Mouse (Mus musculus) adrenal gland, adult (tissue): ENCODE data around the gene Dpp7.

ENCODE experiments used
- DNase-seq, 2 experiments: peaks; one replicate each; pipeline ENCODE4 v3.0.0; 2022 to 2023; ENCODE audit warnings: low spot score in 1 of 2; ENCODE audit not compliant: inconsistent age in 2 of 2

Dpp7 gene

DNA sequence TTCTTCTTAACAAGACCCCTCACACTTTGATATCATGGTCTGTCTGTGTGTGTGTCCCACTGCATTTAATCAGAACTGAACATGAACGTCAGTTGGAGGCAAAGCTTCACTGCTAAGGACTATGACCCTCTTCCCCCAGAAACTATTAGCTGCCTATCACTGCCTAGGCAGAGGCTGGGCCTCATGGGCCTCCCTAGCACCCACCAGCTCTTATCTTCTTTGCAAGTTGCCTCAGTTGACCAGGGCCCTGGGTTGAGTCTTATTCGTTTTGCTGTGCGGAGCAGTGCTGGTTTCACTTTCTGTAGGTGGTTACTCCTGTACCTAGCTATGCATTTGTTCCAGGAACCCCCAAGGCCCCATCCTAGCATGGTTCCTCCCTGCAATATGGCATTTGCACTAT lies 13.8 kb upstream of the Dpp7 start:
- DNase-seq = no peak

DNA sequence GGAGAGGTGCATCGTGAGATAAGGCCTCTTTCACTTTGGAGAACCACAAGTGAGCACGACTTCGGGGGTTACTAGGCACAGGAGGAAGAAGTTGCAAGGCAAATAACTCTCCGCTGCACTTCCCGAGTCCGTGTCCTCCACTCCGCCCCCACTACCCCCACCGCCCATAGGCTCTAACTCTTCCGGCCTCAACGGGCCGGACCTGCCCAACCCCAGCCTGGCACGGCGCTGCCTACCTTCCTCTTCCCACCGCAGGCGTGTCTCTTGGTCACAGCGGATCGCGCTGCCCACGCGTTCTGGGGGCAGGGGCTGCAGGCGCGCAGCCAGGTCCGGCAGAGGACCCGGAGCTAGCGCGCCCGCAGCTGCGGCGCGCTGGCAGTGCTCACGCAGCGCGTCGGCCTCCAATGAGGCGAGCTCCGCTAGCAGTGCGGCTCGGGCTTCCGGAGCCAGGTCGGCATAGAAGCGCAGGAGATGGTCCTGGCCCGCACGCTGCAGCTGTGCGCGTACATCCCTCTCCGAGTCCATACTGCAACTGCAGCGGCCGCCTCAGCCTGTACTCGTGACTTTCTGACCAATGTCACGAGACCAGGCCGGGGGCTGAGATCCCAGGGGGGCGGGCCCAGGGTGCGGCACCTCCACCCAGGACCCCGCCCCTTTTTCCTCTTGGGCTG lies 9.1 kb upstream of the Dpp7 start, which contains the start of gene Uap1l1:
Gene Uap1l1 (minus strand): TSS at position 592 of the 671 bp plus-strand sequence.
- peak; percentile 87 to 91 for DNase-seq

DNA sequence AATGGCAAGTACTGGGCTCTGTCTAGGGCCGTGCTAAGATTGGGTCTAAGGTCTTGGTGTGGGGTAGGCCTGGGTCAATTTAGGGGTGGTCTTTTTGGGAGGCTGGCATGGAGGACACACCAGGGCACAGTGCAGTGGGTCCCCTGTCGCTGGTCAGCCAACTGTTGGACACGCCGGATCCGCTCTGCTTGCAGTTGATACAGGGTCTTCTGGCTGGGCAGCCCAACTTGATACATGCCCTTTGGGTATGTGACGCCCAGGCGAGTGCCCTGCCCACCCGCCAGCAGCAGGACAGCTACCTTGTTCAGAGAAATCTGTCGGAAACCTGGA lies 8.6 kb upstream of the Dpp7 start:
- peak in 1 of 2 experiments; percentile 28 for DNase-seq

DNA sequence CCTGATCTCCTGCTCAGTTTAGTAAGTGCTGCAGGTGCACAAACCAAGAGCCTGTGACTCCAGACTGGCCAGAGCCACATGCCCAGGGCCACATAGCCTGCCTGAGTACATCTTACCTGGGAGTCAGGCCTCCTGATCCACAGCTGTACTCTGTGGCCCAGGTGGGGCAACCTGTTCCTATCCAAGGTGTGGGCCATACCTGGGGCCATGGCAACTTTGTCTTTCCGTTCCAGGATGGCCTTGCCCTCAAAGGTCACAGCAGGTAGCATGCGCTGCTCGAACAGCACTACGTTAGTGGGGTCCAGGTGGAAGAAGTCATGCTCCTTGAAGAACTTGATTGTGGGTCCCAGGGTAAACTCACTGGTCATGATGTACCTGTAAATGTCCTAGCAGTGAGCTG lies 8.2 kb upstream of the Dpp7 start:
- no peak for DNase-seq

DNA sequence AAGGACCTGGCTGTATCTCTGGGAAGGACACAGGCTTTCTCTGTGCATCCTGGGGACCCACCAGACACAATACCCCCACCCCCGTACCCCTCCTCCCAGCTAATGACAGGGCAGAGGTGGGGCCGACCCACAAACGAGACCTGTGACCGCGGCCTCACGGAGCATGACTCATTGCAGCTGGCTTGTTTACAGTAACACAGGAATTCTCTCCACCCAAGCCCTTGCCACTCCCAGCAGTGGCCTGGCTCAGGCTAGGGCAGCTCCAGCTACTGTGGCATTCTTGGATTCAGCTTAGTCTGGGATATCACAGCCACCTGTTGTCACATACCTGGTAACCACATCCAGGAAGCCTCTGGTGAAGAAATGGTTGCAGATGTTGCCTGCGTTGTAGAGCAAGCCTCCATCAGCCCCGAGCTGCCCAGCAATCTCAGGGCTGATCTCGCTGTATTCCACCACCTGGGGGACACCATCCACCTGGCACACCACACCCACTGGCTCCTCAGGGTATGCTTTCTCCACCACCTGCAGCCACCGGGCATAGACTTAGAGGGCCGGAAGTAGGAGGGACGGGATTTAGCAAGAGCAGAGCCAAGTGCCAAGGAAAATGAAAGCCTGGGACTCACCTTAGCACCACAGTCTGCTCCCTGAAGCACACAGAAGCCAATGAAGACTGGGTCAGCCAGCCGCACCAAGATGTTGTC lies 7.5 kb upstream of the Dpp7 start:
- DNase-seq = peak; percentile 29 to 66

DNA sequence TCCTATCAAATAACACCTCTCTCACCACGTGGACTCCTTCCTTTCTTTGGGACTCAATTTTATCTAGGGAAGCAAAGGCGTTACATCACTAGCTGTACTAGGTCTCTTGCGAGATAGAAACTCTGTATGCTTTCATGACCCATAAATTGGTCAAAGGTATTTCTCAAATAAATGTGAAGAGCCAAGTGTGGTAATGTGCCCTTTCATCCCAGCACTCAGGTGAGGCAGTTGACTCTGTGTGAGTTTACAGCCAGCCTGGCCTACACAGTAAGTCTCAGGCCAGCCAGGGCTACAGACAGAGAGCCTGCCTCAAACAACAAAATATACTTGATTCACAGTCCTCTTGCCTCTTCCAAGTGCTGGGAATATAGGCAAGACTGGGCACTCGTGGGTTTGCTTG lies 3.7 kb upstream of the Dpp7 start:
- no peak for DNase-seq

DNA sequence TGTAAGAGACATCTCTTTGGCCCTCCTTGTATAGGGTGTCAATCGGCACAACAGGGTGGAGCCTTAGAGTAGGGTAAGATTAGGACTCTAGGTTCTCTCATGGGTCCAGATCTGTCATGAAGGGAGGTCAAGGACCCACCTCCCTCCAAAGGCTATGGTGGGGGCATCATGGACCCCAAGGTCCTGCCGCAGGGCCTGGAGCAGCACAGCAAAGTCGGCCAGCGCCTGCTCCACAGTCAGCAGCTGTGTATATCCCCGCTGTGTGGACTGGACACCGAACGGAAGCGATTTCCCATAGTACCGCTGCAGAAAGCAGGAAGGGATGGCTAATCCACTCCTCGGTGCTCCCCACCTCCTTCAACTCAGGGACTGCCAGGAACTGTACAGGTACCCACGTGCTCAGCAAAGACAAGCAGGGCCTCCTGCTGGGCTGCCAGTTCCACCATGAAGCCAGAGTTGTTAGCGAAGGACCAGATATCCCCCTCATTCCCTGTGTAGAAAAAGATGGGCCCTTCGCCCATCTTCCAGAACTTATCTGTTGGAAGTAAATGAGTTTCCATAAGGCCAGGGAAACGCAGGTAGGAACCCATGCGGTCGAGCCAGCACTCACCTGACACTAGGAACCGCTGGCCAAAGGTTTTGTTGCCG lies 616 bp downstream of the Dpp7 start:
- peak in 1 of 2 experiments; percentile 39 for DNase-seq

DNA sequence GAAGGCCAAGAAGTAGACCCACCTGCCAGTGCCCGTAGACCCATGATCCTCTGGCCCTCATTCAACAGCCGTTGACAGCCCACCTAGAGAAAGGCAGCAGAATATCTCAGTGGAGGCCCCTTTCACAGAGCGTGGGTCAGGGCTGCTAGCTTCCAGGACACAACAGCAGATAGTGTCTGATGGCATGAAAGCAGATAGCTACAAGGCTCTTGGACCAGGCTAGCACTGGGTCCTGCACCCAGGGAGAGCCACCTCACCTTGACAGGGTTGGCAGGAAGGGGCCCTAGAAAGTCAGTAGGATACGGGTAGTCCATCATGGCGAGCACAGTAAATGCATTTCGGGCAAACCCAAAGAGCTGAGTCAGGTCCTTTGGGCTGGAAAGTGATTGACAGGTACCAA lies 1.9 kb downstream of the Dpp7 start:
- DNase-seq = no peak

DNA sequence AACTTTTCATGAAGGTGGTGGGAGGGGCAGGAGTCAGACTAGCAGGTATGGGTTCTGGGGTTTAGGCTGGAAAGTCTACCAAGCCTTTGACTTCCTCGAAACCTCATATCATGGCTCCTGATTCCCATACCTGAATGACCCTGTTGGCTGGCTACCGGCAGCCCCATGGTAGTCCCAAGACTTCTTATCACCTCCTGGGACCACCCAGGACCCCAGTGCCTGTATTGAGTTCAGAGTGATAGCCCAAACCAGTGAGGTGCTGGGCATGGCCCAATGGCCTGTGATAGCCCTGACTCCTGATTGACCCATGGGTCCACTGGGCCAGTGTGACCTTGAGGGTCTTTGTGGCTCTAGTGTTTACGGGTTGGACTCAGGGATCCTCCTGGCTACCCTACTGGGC lies 5.5 kb downstream of the Dpp7 start:
- no peak for DNase-seq

DNA sequence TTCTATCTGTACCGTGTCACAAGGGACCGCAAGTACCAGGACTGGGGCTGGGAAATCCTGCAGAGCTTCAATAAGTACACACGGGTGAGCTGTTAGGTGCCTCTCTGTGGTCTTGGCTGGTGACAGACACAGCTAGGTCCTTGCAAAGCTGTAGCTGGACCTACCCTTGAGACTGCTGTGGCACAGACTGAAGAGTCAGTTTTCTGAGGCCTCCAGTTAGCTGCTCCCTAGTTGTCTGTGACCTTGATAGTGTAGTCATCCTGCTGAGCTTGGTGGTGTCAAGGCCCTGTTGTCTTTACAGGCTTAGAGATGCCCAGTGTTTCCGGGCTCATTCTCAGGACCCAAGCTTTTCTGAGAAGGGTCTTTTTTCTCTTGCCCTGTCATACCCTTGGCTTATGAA lies 6.7 kb downstream of the Dpp7 start:
- DNase-seq = peak; percentile 70 to 86

DNA sequence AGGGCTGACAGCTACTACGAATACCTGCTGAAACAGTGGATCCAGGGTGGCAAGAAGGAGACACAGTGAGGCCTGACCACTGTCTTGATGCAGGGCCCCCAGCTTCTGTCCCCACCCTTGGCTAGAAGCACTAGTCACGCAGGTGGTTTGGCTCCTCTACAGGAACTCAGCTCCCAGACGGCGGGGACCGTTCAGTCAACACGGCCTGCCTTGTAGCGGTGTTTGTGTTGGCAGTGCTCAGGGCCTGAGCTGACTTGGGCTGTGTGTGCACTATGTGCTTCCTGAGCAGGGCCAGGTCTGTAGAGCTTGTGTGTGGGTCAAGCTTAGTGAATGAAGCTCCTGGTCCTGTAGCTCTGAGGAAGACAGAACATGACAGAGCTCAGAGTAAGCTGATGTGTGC lies 8.0 kb downstream of the Dpp7 start:
- no peak for DNase-seq

DNA sequence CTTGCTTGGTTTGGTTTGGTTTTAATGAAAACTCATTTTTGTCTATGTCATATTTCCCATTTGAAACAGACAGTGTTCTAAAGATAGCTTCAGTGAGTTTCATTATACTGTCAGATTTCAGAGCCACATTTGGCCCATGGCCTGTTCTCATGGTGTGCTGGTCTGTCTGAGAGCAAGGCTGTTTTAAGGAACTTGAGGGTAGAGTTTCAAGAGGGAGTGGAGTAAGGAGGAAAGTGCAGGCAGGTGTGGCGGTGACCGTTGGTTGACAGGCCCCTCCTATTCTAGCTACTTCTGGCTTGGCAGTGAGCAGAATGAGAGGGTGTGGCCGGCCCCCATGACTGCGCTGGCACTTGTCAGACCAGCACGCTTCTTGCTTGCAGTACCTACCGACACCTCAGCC lies 17.9 kb downstream of the Dpp7 start:
- no peak for DNase-seq

DNA sequence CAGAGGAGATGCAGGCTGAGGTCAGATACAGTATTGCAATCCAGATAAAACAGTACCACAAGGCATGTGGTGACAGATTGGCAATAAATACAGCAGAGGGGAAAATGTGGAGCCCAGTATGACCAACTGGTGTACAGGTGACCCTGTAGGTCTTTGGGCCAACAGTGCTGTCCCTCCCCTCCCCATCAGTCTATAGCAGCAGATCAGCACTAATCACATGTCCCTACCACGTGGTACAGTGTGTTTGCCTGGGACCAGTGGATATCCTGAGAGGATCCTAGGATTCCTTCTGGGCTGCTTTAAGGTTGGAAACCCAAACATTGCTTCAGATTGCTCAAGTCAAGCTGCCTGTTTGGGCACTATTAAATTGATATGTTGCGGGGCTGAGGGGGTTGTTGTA lies 22.6 kb downstream of the Dpp7 start:
- peak in 1 of 2 experiments; percentile 27 for DNase-seq

DNA sequence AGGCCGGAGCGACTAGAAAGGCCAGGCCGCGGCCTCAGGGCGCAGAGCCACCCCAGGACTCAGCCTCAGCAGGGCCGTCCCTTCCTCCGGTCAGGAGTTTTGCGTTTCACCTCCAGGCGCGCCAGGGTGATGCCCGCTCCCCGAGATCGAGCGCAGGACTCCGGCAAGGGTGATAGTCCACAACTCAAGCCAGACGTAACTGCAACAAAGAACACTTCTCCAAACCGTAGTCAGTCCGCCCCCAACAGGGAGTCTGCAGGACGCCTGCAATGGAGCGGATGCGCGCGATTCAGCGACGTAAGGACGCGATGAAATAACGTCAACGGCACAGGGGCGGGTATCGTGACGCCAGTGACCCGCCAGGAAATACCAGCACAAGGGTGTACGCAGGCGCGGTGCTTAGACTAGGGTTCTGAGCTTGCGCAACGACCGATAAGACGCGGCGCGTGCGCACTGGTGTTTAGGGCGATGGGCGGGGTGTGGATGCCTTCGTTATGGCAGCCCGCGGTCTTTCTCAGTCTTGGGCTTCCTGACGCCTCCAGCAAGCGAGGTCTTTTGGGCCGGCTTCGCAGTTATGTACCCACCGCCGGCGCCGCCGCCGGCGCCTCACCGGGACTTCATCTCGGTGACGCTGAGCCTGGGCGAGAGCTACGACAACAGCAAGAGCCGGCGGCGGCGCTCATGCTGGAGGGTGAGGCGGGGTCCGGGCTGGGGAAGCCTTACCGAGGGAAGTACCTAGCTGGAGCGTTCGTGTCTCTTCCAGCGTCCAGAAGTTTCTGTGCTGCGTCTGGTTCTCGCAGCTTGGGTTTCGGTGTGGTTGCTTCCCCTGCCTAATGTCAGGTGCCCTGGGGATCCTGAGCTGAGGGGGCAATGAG lies 23.6 kb downstream of the Dpp7 start, which contains the start of gene Man1b1:
Gene Man1b1 (plus strand): TSS at position 53 of the 875 bp plus-strand sequence.
- DNase-seq = peak; percentile 99 to 100

DNA sequence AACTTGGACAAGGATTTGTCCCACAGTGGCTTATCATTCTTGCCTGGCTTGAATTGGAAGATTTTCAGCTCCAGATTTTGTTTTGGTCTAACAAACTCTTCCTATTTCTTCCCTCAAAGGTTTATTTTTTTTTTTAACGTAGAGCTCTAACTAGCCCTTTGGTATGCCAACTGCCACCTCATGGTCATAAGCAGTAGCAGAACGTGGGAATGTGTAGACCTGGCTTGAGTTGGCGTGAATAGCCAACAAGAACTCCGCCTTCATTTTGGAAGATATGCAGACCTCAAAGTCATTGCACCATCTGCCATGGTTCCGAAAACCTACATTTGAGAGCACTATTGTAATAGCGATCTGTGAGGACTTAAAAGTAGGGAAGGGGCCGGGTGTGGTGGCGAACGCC lies 24.7 kb downstream of the Dpp7 start:
- peak in 1 of 2 experiments; percentile 32 for DNase-seq

DNA sequence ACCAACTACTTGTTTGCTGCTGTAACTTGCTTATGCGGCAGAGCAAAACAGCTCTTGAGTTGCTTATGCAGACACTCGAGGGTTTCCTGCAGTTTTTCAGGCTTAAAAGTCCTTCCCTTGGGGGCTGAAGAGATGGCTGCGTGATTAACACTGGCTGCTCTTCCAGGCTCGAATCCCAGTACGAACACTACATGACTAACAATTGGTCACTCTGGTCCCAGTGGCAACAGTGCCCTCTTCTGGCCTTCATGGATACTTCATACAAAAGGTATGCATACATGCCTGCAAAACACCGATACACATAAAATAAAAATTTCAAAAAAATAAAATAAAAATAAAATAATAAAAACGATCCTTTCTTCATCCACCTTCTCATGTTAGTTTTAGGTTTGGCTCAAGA lies 27.7 kb downstream of the Dpp7 start:
- peak in 1 of 2 experiments; percentile 65 for DNase-seq

DNA sequence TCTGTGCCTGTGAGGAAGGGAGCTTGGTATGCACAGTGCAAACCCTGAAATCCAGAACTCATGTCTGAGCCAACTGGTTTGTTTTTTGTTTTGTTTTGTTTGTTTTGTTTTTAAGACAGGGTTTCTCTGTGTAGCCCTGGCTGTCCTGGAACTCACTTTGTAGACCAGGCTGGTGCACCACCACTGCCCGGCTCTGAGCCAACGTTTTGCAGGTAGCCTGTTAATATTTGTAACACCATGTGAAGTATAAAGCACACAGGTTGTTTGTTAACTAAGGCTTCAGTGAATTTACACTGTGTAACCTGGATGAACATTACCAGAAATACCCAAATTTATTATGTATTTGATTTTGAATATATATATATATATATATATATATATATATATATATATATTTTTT lies 30.1 kb downstream of the Dpp7 start:
- no peak for DNase-seq

DNA sequence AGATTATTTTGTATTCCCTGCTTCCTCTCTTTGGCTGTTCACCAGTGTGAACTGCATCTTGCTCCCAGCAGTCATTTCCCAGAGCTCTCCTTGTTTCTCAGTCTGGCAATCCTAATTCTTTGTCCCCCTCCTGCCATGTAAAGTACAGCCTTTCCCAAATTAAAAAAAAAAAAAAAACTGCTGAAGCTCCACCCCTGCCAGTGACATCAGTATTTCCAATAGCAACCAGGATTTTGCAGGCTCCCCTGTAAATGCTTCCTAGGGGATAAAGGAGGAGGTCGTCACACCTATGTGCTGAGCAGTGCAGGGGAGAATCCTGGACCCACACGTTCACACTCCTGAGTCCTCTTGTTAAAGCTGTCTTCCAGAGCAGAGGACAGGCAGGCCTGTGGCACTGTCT lies 36.1 kb downstream of the Dpp7 start:
- no peak for DNase-seq

DNA sequence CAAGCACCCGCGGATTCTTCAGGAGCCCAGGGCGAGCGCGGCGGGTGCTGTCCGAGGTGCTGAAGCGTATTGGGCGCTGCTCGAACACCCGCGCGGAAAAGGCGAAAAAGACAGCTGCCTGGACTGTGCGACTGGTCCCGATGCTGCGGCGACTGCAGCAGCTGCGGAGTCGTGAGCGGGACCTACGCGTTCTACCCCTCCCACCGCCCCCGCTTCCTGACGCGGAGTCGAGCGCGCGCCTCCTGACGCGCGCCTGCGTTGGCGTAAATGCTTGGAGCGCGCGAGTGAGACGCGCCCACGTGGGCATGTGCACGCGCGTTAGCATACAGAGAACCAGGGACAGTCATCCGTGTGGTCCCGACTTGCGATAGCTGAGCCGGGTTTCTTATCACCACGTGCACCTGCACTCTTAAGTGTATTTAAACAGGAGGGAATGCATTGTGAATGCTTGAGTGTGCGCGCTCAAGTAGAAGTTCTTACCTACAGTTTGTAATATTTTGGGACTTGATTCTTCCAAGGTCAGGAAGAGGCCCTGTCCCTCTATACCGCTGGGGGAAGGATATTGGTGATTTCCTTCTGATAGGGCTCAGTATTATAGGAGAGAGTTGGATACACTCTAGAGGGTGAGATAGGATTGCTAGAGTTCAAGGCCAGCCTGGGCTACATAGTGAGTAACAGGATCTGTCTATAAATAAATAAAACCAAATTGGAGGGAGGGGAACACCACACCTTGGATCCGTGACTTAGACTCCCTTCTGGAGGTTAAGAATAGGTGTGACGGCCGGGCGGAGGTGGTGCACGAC lies 37.0 kb downstream of the Dpp7 start, which contains the start of gene Grin1:
Gene Grin1 (minus strand): TSS at position 217 of the 803 bp plus-strand sequence.
- peak; percentile 57 to 83 for DNase-seq
